Mouse (Mus musculus) forebrain, embryonic 10.5 days (tissue): ENCODE measurements around the gene Bmpr2. TPM values are rescaled to one million over a fixed set of nuclear protein-coding genes. Genes with fewer than 3 reads are reported as not detected.

Experiments
- DNase-seq: peaks from one replicate; pipeline ENCODE4 v3.0.0-alpha.2; 2017; ENCODE audit warnings: low spot score; ENCODE audit errors: extremely low spot score
- H3K27ac ChIP-seq: fragments of 300-500 bp; sonication (generic); 2 replicates; pipeline ENCODE4 v1.5.1; 2016; ENCODE audit warnings: mild to moderate bottlenecking
- H3K27me3 ChIP-seq: fragments of 300-500 bp; sonication (generic); 2 replicates; pipeline ENCODE4 v1.6.1; 2016; ENCODE audit warnings: mild to moderate bottlenecking; ENCODE audit not compliant: poor library complexity, severe bottlenecking
- H3K36me3 ChIP-seq: fragments of 300-500 bp; sonication (generic); replicated peaks from 2 replicates; pipeline ENCODE4 v1.6.1; 2016; ENCODE audit warnings: mild to moderate bottlenecking, moderate library complexity
- H3K4me1 ChIP-seq: fragments of 300-500 bp; sonication (generic); 2 replicates; pipeline ENCODE4 v1.6.1; 2016
- H3K4me3 ChIP-seq: fragments of 300-500 bp; sonication (generic); 2 replicates; pipeline ENCODE4 v1.5.1; 2016; ENCODE audit warnings: mild to moderate bottlenecking, moderate library complexity
- H3K9me3 ChIP-seq: fragments of 300-500 bp; sonication (generic); 2 replicates; pipeline ENCODE4 v1.6.1; 2016; ENCODE audit warnings: mild to moderate bottlenecking, moderate library complexity
- WGBS: fragments of 180-500 bp; shearing (Covaris S2); methylation state at CpG from one replicate; pipeline ENCODE4 v1.1.7; 2016; 5-methylcytosine and 5-hydroxymethylcytosine counted together
- polyA plus RNA-seq: library from polyadenylated mRNA; unstranded; fragments of >200 nt; fragmentation: Nextera tagmentation; extraction: Ambion mirVana; gene quantifications from 2 replicates; pipeline ENCODE4 v1.2.1, GENCODE M21; 2016

The Bmpr2 gene
- polyA plus RNA-seq, 1 experiment from 2014 or later, result 5.9 TPM

- WGBS, result under 1% methylated on average over 44 of the region's 44 CpGs
- Histone ChIP-seq H3K4me3 (peak overlapping the region; percentile 77), H3K9me3 (no peaks in the 10 kb centered on the region), H3K36me3 (no peaks in the 10 kb centered on the region), H3K27me3 (no peaks in the 10 kb centered on the region), H3K27ac (peak overlapping the region; percentile 98), H3K4me1 (peaks cover 36% of the 10 kb centered on the region)
- DNase-seq, result no peak
Measured at GRCm38 (mm10) chr1:59762651-59763163, 493 bp upstream of the Bmpr2 start.

- DNase-seq, result no peak
- under 1% methylated on average over 55 of the region's 55 CpGs for WGBS
- peak overlapping the region; percentile 77 for H3K4me3 ChIP-seq
Measured at GRCm38 (mm10) chr1:59763781-59764251, 616 bp downstream of the Bmpr2 start.

DNA sequence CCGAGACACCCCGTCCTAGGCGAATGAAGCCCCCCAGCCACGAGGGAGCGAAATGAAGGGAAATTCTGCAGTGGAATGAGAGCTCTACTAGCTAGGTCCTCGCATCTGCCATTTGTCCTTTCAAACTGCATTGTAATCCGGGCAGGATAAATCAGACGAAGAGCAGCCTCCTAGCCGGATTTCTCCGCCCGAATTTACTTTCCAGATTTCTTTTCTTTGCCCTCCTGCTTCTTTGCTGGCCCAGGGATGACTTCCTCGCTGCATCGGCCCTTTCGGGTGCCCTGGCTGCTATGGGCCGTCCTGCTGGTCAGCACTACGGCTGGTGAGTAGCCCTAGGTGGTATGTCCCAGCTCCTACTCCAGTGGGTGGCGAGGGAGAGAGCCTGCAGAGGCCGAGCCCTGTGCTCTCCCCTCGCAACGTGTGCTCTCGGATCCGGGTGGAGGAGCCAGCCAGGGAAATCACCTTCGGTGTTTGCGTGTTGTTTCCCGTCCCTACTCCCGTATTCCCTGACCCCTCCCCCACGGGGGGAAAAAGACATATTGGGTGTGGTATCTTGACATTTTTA is 1.3 kb downstream of the Bmpr2 start:
- Histone ChIP-seq H3K9me3 (no peaks in the 10 kb centered on the region), H3K36me3 (peaks cover 17% of the 10 kb centered on the region), H3K4me1 (peaks cover 44% of the 10 kb centered on the region), H3K27ac (peak overlapping the region; percentile 98), H3K4me3 (peak overlapping the region; percentile 77), H3K27me3 (no peaks in the 10 kb centered on the region)
- peak; percentile 51 for DNase-seq
- WGBS, result under 1% methylated on average over 27 of the region's 27 CpGs

More at GRCm38 (mm10) chr1:59763781-59764251, 616 bp downstream of the Bmpr2 start:
- Histone ChIP-seq H3K27ac (peak overlapping the region; percentile 98), H3K4me1 (peaks cover 41% of the 10 kb centered on the region), H3K36me3 (peaks cover 11% of the 10 kb centered on the region), H3K9me3 (no peaks in the 10 kb centered on the region), H3K27me3 (no peaks in the 10 kb centered on the region)

- Histone ChIP-seq H3K27me3 (no peaks in the 10 kb centered on the region), H3K36me3 (peaks cover 23% of the 10 kb centered on the region), H3K4me3 (peak overlapping the region; percentile 77), H3K4me1 (peaks cover 44% of the 10 kb centered on the region), H3K9me3 (no peaks in the 10 kb centered on the region), H3K27ac (no peak overlapping the region)
- WGBS, result 9% methylated on average over 4 of the region's 4 CpGs
- DNase-seq, result no peak
Measured at GRCm38 (mm10) chr1:59765279-59765678, 2.1 kb downstream of the Bmpr2 start.

DNA sequence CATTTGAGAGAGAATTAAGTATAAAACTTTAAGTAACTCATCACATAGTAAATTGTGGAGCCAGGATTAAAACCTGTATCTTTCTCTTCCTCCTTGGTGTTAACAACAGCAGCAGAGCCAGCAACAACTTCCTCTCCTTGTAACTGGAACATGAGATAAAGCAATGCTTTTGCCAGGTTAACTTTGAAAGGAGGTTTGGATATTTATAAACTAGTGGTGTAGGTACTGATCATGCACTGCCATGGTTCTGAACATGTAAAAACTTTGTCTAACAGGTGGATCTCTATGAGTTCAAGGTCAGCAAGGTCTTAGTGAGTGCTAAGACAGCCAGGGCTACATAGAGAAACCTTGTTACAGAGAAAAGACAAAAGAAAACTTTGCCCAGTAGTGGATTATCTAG is 3.4 kb downstream of the Bmpr2 start:
- no peak for DNase-seq
- peak overlapping the region; percentile 77 for H3K4me3 ChIP-seq

DNA sequence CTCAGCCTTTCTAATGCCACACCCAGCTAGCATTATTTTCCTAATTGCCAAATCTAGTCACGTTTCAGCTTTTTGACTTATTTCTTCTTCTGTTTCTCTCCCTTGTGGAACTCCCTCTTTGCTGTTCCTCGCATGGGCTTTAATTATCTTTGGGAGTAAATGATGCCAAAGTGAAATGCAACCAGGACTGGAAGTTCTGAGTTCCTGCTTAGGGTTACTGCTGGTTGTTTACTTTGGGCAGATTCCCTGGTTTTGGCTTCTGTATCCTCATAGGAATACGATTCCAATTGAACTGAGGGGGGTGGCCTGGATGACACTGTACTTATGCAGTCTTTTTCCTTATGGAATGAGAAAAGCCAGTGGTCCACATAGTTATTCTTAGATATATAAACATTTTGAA is 8.7 kb downstream of the Bmpr2 start:
- 78% methylated on average over 3 of the region's 3 CpGs for whole genome bisulfite sequencing
- Histone ChIP-seq H3K4me1 (peaks cover 25% of the 10 kb centered on the region), H3K27ac (no peak overlapping the region), H3K9me3 (no peaks in the 10 kb centered on the region), H3K36me3 (peaks cover 34% of the 10 kb centered on the region), H3K27me3 (no peaks in the 10 kb centered on the region), H3K4me3 (no peak overlapping the region)
- no peak for DNase-seq

More for the DNA sequence above, 3.4 kb downstream of the Bmpr2 start:
- no peak overlapping the region for H3K27ac ChIP-seq
- H3K27me3 ChIP-seq, result no peaks in the 10 kb centered on the region
- peaks cover 23% of the 10 kb centered on the region for H3K36me3 ChIP-seq
- no peaks in the 10 kb centered on the region for H3K9me3 ChIP-seq
- H3K4me1 ChIP-seq, result peaks cover 44% of the 10 kb centered on the region

DNA sequence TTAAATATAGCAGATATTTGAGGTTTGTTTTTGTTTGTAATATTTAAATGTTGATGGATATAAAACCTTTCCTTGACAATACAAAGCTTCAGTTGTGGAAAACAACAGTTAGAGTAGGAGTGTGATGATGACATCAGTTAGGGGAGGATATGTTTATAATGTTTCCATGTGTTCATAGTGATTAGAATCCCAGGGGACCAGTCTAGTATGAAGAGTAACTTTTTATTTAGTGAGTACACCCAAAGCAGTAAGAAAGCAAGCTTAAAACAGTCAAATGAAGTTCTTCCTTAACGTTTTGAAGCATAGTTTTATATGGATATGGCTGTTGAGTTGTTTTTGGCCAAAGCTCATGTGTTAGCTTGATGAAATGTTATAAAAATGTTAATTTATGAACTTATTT is 17.9 kb downstream of the Bmpr2 start:
- H3K4me1 ChIP-seq, result no peaks in the 10 kb centered on the region
- no peaks in the 10 kb centered on the region for H3K9me3 ChIP-seq
- H3K36me3 ChIP-seq, result peaks cover 33% of the 10 kb centered on the region
- no peak for DNase-seq
- 86% methylated on average over 1 of the region's 1 CpGs for WGBS
- H3K4me3 ChIP-seq, result no peak overlapping the region
- H3K27me3 ChIP-seq, result no peaks in the 10 kb centered on the region
- H3K27ac ChIP-seq, result no peak overlapping the region

- H3K36me3 ChIP-seq, result peaks cover 19% of the 10 kb centered on the region
- H3K4me1 ChIP-seq, result peaks cover 15% of the 10 kb centered on the region
- no peaks in the 10 kb centered on the region for H3K27me3 ChIP-seq
- H3K9me3 ChIP-seq, result no peaks in the 10 kb centered on the region
- H3K4me3 ChIP-seq, result no peak overlapping the region
- no peak for DNase-seq
- 55% methylated on average over 6 of the region's 6 CpGs for WGBS
- peak overlapping the region; percentile 16; the same call in 1 of the 2 replicates for H3K27ac ChIP-seq
Measured at GRCm38 (mm10) chr1:59788975-59789374, 25.8 kb downstream of the Bmpr2 start.

- 88% methylated on average over 5 of the region's 5 CpGs for WGBS
Measured at GRCm38 (mm10) chr1:59789741-59790140, 26.5 kb downstream of the Bmpr2 start.

DNA sequence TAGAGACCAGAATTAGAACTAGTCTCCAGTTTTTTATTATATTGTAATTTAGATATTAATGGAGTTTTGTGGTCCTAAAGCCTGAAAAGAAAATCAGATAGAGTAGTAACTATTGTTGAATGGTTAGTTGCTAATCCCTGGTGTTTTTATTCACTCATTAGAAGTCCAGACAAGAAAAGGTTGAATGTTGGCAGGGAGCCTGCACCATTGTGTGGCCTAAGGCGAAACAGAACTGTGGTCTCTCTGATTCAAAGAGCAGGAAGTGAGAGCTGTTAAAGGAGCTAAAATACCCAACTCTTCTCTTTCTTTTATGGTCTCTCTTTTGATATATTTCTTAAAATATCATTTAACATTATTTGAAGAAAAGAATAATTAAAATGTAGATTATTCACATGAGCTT is 32.1 kb downstream of the Bmpr2 start:
- DNase-seq, result no peak
- WGBS, result 27% methylated on average over 1 of the region's 1 CpGs

More at GRCm38 (mm10) chr1:59789741-59790140, 26.5 kb downstream of the Bmpr2 start:
- peaks cover 15% of the 10 kb centered on the region for H3K4me1 ChIP-seq
- H3K9me3 ChIP-seq, result no peaks in the 10 kb centered on the region
- H3K27me3 ChIP-seq, result no peaks in the 10 kb centered on the region
- no peak overlapping the region for H3K27ac ChIP-seq
- no peak for DNase-seq
- peaks cover 13% of the 10 kb centered on the region for H3K36me3 ChIP-seq
- H3K4me3 ChIP-seq, result no peak overlapping the region

DNA sequence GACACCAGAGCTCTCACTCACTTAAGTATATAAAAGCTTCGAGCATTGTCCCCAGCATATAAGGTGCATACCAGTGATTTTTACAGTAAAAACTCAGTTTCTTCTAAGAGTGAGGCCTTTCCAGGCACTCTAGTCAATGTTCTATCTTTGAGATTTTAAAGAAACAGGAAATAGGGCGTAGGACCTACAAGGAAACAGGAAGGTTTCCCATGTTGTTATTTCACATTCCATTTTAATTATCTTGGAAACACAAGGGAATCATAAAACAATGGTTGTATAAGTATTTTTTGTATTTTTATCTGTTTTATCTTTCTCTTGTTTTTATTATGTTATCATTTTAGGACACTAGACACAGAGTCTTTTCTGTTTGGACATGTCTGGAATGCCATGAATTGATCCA is 34.7 kb downstream of the Bmpr2 start:
- WGBS, result 93% methylated on average over 2 of the region's 2 CpGs
- Histone ChIP-seq H3K4me3 (no peak overlapping the region), H3K27me3 (no peaks in the 10 kb centered on the region), H3K27ac (no peak overlapping the region), H3K36me3 (peaks cover 10% of the 10 kb centered on the region), H3K9me3 (no peaks in the 10 kb centered on the region), H3K4me1 (peaks cover 4% of the 10 kb centered on the region)
- no peak for DNase-seq

More for the DNA sequence above, 32.1 kb downstream of the Bmpr2 start:
- H3K9me3 ChIP-seq, result no peaks in the 10 kb centered on the region
- H3K27me3 ChIP-seq, result no peaks in the 10 kb centered on the region
- no peak overlapping the region for H3K4me3 ChIP-seq
- peaks cover 4% of the 10 kb centered on the region for H3K4me1 ChIP-seq
- peaks cover 7% of the 10 kb centered on the region for H3K36me3 ChIP-seq
- H3K27ac ChIP-seq, result no peak overlapping the region

DNA sequence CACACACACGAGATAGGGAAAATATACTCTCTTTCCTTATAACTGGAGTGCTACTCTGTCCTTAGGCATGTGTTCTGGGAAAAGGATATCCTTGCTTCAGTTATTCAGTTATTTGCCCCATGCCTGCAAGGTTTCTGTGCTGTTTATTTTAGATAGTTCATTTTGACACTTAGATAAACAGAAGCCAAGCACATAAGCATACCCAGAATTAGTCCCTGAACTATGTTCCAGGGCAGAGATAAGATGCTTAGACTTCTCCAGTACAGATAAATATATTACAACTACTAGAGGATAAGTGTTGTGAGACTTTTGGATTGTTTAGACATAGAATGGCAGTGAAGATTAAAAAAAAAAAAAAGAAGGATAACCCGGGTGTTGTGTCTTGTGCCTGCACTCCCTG is 41.2 kb downstream of the Bmpr2 start:
- H3K4me3 ChIP-seq, result no peak overlapping the region
- H3K9me3 ChIP-seq, result no peaks in the 10 kb centered on the region
- WGBS, result 79% methylated on average over 2 of the region's 2 CpGs
- H3K4me1 ChIP-seq, result no peaks in the 10 kb centered on the region
- H3K27me3 ChIP-seq, result no peaks in the 10 kb centered on the region
- DNase-seq, result no peak
- H3K36me3 ChIP-seq, result peaks cover 2% of the 10 kb centered on the region; the same call in 1 of the 2 replicates
- no peak overlapping the region for H3K27ac ChIP-seq

DNA sequence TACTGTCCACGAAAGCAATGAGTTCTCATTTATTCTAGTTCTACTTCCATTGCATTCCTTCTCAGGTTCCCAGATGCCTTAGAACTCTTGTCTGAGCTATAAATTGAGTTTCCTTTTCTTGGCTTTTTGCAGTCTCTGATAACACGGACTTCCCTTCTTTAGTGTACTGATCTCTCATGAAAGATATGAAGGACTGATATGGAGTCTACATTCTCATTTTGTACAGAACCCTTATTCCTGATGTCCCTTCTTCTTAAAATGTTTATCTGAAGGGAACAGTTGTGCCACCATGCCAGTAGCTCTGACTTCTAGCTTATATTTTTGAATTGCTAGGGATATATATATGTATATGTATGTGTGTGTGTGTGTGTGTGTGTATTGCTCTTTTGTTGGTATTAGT is 46.7 kb downstream of the Bmpr2 start:
- WGBS, result 86% methylated on average over 2 of the region's 2 CpGs
- H3K36me3 ChIP-seq, result peaks cover 12% of the 10 kb centered on the region
- no peaks in the 10 kb centered on the region for H3K27me3 ChIP-seq
- no peak overlapping the region for H3K4me3 ChIP-seq
- no peaks in the 10 kb centered on the region for H3K4me1 ChIP-seq
- H3K27ac ChIP-seq, result no peak overlapping the region
- no peak for DNase-seq
- no peaks in the 10 kb centered on the region for H3K9me3 ChIP-seq
